Mouse (Mus musculus): Measurements from ENCODE around the gene 4930453N24Rik. TPM values are rescaled to one million over a fixed set of nuclear protein-coding genes. Genes with fewer than 3 reads are reported as not detected.
A peak's percentile ranks its signal among the peaks of the same experiment; 100 is the strongest.

The 4930453N24Rik gene
- 20.9 and 24.0 TPM in 2 replicates for polyA plus RNA-seq (2014; fragmentation: Nextera tagmentation; extraction: Ambion mirVana)

DNA sequence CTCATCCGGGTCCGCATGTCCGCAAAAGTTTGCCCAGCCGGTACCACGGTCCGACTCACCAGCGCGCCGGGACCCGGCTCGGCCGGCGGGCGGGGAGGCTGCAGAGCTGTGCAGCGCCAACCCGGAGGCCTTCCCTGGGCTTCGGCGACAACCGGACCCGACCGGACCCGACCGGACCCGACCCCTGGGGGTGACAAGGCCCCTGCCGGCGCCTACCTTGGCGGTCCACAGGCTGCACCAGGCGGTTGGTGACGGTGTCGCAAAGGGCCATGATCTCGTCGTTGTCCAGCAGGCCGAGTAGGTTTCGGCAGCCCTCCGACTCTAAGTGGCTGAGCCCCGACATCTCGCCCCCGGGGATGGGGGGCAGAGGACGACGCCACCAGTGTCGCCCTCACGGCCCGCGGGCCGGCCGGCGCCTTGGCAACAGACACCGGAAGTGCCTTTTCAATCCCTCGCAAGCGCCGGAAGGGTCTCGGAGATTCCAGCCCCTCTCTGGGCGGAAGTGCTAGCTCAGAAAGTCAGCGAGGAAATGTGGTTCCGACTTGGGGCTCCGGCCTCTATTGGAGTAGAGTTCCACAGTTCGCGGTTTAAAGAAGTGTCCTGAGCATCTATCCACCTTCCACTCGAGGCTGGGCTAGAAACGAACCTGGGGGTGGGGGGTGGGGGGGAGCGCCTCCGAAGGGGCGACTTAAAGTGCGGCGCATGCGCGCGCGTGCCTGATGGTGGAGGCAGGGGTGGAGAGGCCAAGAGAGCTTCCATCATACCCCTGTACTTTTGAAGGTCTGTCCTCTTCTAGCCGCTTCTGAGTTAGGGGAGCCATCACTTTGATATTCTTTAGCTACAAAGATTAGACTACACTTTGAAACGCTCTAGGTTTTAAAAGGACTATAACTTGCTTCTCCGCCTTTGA lies at the start of gene 4930453N24Rik:
TSS of gene 4930453N24Rik (minus strand) at position 641 of the 910 bp plus-strand sequence.
- DNase-seq (ENCODE audit: low spot score) (peak; percentile 93), ATAC-seq (replicated peaks; ENCODE audit: low FRiP score, low TSS enrichment, low read depth) (peak; percentile 94)
- Histone ChIP-seq H3K9ac (ENCODE audit: low read length) (peak within 1 kb of the TSS; percentile 83), H3K27ac (ENCODE audit: low read depth) (peak within 1 kb of the TSS; percentile 89), H3K9me3 (ENCODE audit: control insufficient read depth, low read length) (no peaks in the 10 kb centered on the region), H3K27me3 (replicated peaks; ENCODE audit: control insufficient read depth, insufficient read depth, low read length) (no peaks in the 10 kb centered on the region), H3K4me2 (ENCODE audit: low read length) (peak within 1 kb of the TSS; percentile 55), H3K4me3 (ENCODE audit: low read depth, low read length) (peak within 1 kb of the TSS; percentile 75), H3K36me3 (ENCODE audit: control insufficient read depth, insufficient read depth, low read length) (peaks cover 16% of the 10 kb centered on the region), H3K4me1 (replicated peaks; ENCODE audit: control insufficient read depth, insufficient read depth, low read length) (no peaks in the 10 kb centered on the region; the same call in 1 of the 2 replicates)
- WGBS = 2% methylated on average over 72 of the region's 72 CpGs

DNA sequence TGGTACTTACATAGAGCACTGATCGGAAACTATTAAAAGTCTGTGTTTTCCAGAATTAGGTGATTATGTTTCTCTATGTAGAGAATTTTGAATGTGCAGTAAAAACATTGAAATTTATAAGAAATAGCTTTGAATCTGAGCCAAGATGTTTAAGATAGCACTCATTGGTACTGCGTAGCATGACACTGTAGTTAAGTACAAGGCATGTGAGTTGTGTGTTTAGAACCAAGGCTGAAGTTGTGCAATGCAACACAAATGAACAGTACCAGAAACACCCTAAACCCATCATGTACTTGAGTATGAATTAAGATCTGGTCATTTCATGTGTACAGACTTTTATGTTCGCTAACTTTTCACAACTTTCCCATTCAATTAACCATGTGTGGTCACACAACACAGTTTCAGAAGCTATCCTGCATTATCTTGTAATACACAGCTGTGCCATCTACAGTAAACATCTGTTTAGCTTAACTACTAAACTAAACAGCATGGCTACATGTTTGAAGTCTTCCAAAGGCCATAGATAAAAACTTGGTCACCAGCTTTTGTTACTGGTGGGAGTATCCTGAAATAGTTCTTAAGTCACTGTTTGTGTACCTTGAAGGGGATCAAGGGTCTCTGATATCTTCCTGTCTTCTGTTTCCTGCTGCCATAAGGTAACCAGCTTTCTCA lies 46.3 kb upstream of the 4930453N24Rik start:
- no peaks in the 10 kb centered on the region for H3K4me1 ChIP-seq (replicated peaks; ENCODE audit: control insufficient read depth, insufficient read depth, low read length)
- DNase-seq (ENCODE audit: low spot score) = no peak
- peaks cover 10% of the 10 kb centered on the region; the same call in 1 of the 2 replicates for H3K36me3 ChIP-seq (ENCODE audit: control insufficient read depth, insufficient read depth, low read length)
- 94% methylated on average over 3 of the region's 3 CpGs for WGBS
- H3K9me3 ChIP-seq (ENCODE audit: control insufficient read depth, low read length) = no peaks in the 10 kb centered on the region
- no peak for ATAC-seq (replicated peaks; ENCODE audit: low FRiP score, low TSS enrichment, low read depth)
- no peaks in the 10 kb centered on the region for H3K27me3 ChIP-seq (replicated peaks; ENCODE audit: control insufficient read depth, insufficient read depth, low read length)
- H3K27ac ChIP-seq (ENCODE audit: low read depth) = no peak overlapping the region
- no peak overlapping the region for H3K9ac ChIP-seq (ENCODE audit: low read length)
- no peak overlapping the region for H3K4me3 ChIP-seq (ENCODE audit: low read depth, low read length)
- H3K4me2 ChIP-seq (ENCODE audit: low read length) = no peak overlapping the region

GRCm38 (mm10) chr16:64803041-64803440 lies 32.1 kb upstream of the 4930453N24Rik start:
- WGBS = 67% methylated on average over 3 of the region's 3 CpGs
- DNase-seq (ENCODE audit: low spot score) (no peak), ATAC-seq (replicated peaks; ENCODE audit: low FRiP score, low TSS enrichment, low read depth) (no peak)
- Histone ChIP-seq H3K27me3 (replicated peaks; ENCODE audit: control insufficient read depth, insufficient read depth, low read length) (no peaks in the 10 kb centered on the region), H3K27ac (ENCODE audit: low read depth) (no peak overlapping the region), H3K4me3 (ENCODE audit: low read depth, low read length) (no peak overlapping the region), H3K9me3 (ENCODE audit: control insufficient read depth, low read length) (no peaks in the 10 kb centered on the region), H3K4me2 (ENCODE audit: low read length) (no peak overlapping the region), H3K9ac (ENCODE audit: low read length) (no peak overlapping the region), H3K4me1 (replicated peaks; ENCODE audit: control insufficient read depth, insufficient read depth, low read length) (no peaks in the 10 kb centered on the region), H3K36me3 (ENCODE audit: control insufficient read depth, insufficient read depth, low read length) (no peaks in the 10 kb centered on the region)

DNA sequence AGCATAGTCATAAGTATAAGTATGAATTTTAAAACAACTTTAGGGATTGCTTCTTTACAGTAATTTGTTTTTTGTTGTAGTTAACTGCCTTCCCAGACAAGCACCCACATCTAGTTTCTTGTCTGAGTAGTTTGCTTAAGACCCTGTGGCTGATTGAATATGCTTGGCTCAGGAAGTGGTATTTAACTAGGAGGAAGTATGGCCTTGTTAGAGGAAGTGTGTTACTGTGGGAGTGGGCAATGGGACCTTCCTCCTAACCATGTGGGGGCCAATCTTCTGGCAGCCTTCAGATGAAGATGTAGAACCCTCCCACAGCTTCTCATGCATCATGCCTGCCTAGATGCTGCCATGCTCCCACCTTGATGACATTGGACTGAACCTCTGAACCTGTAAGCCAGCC lies 30.7 kb upstream of the 4930453N24Rik start:
- ATAC-seq (replicated peaks; ENCODE audit: low FRiP score, low TSS enrichment, low read depth) (no peak), DNase-seq (ENCODE audit: low spot score) (no peak)
- no peaks in the 10 kb centered on the region for H3K4me1 ChIP-seq (replicated peaks; ENCODE audit: control insufficient read depth, insufficient read depth, low read length)
- no peaks in the 10 kb centered on the region for H3K27me3 ChIP-seq (replicated peaks; ENCODE audit: control insufficient read depth, insufficient read depth, low read length)
- no peak overlapping the region for H3K4me2 ChIP-seq (ENCODE audit: low read length)
- no peaks in the 10 kb centered on the region for H3K36me3 ChIP-seq (ENCODE audit: control insufficient read depth, insufficient read depth, low read length)
- no peak overlapping the region for H3K4me3 ChIP-seq (ENCODE audit: low read depth, low read length)
- H3K9ac ChIP-seq (ENCODE audit: low read length) = no peak overlapping the region
- no peaks in the 10 kb centered on the region for H3K9me3 ChIP-seq (ENCODE audit: control insufficient read depth, low read length)
- H3K27ac ChIP-seq (ENCODE audit: low read depth) = no peak overlapping the region

- no peak overlapping the region for H3K9ac ChIP-seq (ENCODE audit: low read length)
- no peaks in the 10 kb centered on the region for H3K9me3 ChIP-seq (ENCODE audit: control insufficient read depth, low read length)
- H3K4me2 ChIP-seq (ENCODE audit: low read length) = no peak overlapping the region
- no peak for DNase-seq (ENCODE audit: low spot score)
- no peak overlapping the region for H3K27ac ChIP-seq (ENCODE audit: low read depth)
- H3K4me3 ChIP-seq (ENCODE audit: low read depth, low read length) = no peak overlapping the region
- no peaks in the 10 kb centered on the region for H3K36me3 ChIP-seq (ENCODE audit: control insufficient read depth, insufficient read depth, low read length)
- no peaks in the 10 kb centered on the region for H3K4me1 ChIP-seq (replicated peaks; ENCODE audit: control insufficient read depth, insufficient read depth, low read length)
- H3K27me3 ChIP-seq (replicated peaks; ENCODE audit: control insufficient read depth, insufficient read depth, low read length) = no peaks in the 10 kb centered on the region
- no peak for ATAC-seq (replicated peaks; ENCODE audit: low FRiP score, low TSS enrichment, low read depth)
- WGBS = 96% methylated on average over 5 of the region's 5 CpGs
Observed at GRCm38 (mm10) chr16:64800393-64800792, 29.4 kb upstream of the 4930453N24Rik start.

- Histone ChIP-seq H3K4me3 (ENCODE audit: low read depth, low read length) (no peak overlapping the region), H3K27me3 (replicated peaks; ENCODE audit: control insufficient read depth, insufficient read depth, low read length) (no peaks in the 10 kb centered on the region), H3K9me3 (ENCODE audit: control insufficient read depth, low read length) (no peaks in the 10 kb centered on the region), H3K36me3 (ENCODE audit: control insufficient read depth, insufficient read depth, low read length) (peaks cover 6% of the 10 kb centered on the region; the same call in 1 of the 2 replicates), H3K4me1 (replicated peaks; ENCODE audit: control insufficient read depth, insufficient read depth, low read length) (no peaks in the 10 kb centered on the region), H3K4me2 (ENCODE audit: low read length) (no peak overlapping the region), H3K27ac (ENCODE audit: low read depth) (no peak overlapping the region), H3K9ac (ENCODE audit: low read length) (no peak overlapping the region)
- ATAC-seq (replicated peaks; ENCODE audit: low FRiP score, low TSS enrichment, low read depth) = no peak
- no peak for DNase-seq (ENCODE audit: low spot score)
- whole genome bisulfite sequencing = 81% methylated on average over 2 of the region's 2 CpGs
Observed at GRCm38 (mm10) chr16:64794802-64795201, 23.8 kb upstream of the 4930453N24Rik start.

GRCm38 (mm10) chr16:64789706-64790105 lies 18.7 kb upstream of the 4930453N24Rik start:
- H3K36me3 ChIP-seq (ENCODE audit: control insufficient read depth, insufficient read depth, low read length) = peaks cover 22% of the 10 kb centered on the region
- DNase-seq (ENCODE audit: low spot score) (no peak), ATAC-seq (replicated peaks; ENCODE audit: low FRiP score, low TSS enrichment, low read depth) (no peak)
- no peak overlapping the region for H3K9ac ChIP-seq (ENCODE audit: low read length)
- H3K9me3 ChIP-seq (ENCODE audit: control insufficient read depth, low read length) = no peaks in the 10 kb centered on the region
- 90% methylated on average over 3 of the region's 3 CpGs for WGBS
- no peaks in the 10 kb centered on the region for H3K4me1 ChIP-seq (replicated peaks; ENCODE audit: control insufficient read depth, insufficient read depth, low read length)
- no peak overlapping the region for H3K4me3 ChIP-seq (ENCODE audit: low read depth, low read length)
- no peaks in the 10 kb centered on the region for H3K27me3 ChIP-seq (replicated peaks; ENCODE audit: control insufficient read depth, insufficient read depth, low read length)
- H3K4me2 ChIP-seq (ENCODE audit: low read length) = no peak overlapping the region
- H3K27ac ChIP-seq (ENCODE audit: low read depth) = no peak overlapping the region

DNA sequence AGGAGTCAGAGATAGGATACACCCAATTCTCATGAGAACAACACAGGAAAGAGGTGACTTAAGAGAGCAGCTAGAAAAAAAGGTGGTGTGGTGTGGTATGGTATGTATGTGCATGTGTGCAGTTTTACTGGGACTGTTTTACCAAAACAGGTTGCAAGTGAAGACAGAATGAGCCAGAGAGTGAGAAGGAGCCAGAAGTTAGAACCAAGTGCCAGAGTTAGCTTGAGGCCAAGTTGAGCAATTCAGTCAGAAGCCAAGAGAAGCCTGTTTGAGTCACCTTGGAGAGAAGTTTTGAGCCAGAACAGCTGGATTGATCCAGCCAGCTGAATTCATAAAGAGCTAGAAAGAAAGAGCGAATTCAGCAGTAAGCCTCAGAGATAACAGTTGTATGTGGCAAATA lies 4.6 kb upstream of the 4930453N24Rik start:
- Histone ChIP-seq H3K4me2 (ENCODE audit: low read length) (no peak overlapping the region), H3K4me3 (ENCODE audit: low read depth, low read length) (no peak overlapping the region), H3K36me3 (ENCODE audit: control insufficient read depth, insufficient read depth, low read length) (no peaks in the 10 kb centered on the region), H3K27me3 (replicated peaks; ENCODE audit: control insufficient read depth, insufficient read depth, low read length) (no peaks in the 10 kb centered on the region), H3K4me1 (replicated peaks; ENCODE audit: control insufficient read depth, insufficient read depth, low read length) (no peaks in the 10 kb centered on the region), H3K9me3 (ENCODE audit: control insufficient read depth, low read length) (no peaks in the 10 kb centered on the region), H3K9ac (ENCODE audit: low read length) (no peak overlapping the region), H3K27ac (ENCODE audit: low read depth) (no peak overlapping the region)
- no peak for DNase-seq (ENCODE audit: low spot score)
- no peak for ATAC-seq (replicated peaks; ENCODE audit: low FRiP score, low TSS enrichment, low read depth)
- WGBS = 81% methylated on average over 1 of the region's 1 CpGs

All from intestine, embryonic 14.5 days (tissue).